Mouse (Mus musculus): Measurements from ENCODE around the gene Avpi1. TPM values are rescaled to one million over a fixed set of nuclear protein-coding genes. Genes with fewer than 3 reads are reported as not detected.

Gene Avpi1
- polyA plus RNA-seq, 1 experiment from 2014 or later, result 64.4 TPM

DNA sequence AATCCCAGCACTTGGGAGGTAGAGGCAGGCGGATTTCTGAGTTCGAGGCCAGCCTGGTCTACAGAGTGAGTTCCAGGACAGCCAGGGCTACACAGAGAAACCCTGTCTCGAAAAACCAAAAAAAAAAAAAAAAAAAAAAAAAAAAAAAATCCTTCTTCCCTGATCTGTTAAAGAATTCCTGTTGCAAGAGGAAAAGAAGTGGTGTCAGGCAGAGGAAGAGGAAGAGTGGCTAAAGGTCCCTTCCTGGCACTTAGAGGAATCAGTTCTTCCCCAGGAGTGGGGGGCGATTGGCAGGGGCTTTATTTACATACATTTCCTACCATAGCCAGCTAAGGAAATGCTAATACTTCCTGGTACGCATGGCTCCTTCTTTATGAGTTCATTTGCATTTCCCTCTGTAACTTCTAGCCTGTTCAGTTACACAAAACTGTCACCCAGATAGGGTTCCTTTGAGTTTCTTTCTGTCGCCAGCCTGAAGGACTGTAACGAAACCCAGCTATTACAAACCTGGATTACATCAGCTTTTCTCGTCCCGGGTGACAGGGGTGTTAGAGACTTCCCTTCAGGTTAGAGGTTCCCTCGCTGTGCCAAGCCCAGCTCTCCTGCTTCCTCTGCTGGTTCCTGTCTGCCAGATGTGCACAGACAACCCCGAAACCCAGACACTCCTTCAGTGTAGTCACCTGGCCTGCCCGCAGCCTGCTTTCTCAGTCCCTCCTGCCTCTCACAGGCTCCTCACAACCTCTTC is 28.8 kb upstream of the Avpi1 start:
- peaks cover 12% of the 10 kb centered on the region for H3K4me1 ChIP-seq
- H3K27me3 ChIP-seq, result no peaks in the 10 kb centered on the region
- no peak overlapping the region for H3K4me3 ChIP-seq
- WGBS, result 51% methylated on average over 12 of the region's 12 CpGs
- no peaks in the 10 kb centered on the region for H3K36me3 ChIP-seq
- H3K27ac ChIP-seq, result peak overlapping the region; percentile 47
- no peak overlapping the region for H3K4me2 ChIP-seq
- no peak; the same call in 1 of the 2 replicates for ATAC-seq (ENCODE audit: borderline replicate concordance, extremely low read depth, low FRiP score, low TSS enrichment)
- H3K9ac ChIP-seq, result no peak overlapping the region
- H3K9me3 ChIP-seq, result no peaks in the 10 kb centered on the region

DNA sequence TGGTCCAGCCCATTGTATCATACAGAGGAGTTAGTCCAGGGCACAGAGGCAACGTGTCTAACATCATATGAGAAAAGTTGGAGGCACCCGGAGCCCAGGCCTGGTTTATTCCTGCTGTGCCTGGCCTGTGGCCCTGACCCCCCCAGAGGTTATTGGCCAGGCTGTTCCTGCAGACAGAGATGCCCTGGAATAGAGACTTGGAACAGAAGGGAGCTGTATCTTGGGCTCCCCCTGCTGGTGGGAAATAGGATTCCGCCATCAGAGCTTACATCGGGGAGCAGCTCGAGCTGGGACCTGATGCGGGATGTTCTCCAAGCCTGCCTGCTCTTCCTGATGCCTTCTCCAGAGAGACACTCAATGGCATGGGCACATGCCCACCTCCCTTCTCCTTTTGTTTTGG is 23.1 kb upstream of the Avpi1 start:
- Histone ChIP-seq H3K27ac (no peak overlapping the region), H3K9ac (no peak overlapping the region), H3K27me3 (no peaks in the 10 kb centered on the region), H3K4me3 (no peak overlapping the region), H3K4me1 (peaks cover 41% of the 10 kb centered on the region), H3K9me3 (no peaks in the 10 kb centered on the region), H3K4me2 (no peak overlapping the region), H3K36me3 (peaks cover 6% of the 10 kb centered on the region; the same call in 1 of the 2 replicates)
- no peak for ATAC-seq (ENCODE audit: borderline replicate concordance, extremely low read depth, low FRiP score, low TSS enrichment)
- 5% methylated on average over 6 of the region's 6 CpGs for WGBS

DNA sequence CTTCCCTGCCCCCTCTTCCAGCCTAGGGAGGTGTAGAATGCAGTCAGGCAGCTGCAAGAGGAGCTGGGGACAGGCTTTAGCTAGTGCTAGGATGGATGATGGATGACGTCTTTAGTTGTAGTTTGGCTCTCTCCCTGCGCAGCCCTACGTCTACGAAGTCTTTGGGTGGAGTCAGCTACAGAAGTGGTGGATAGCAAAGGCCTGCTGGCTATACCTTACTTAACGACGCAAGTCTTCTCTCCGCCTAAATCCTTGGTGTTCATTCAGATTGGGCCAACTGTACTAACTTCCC is 19.7 kb upstream of the Avpi1 start:
- H3K27me3 ChIP-seq, result no peaks in the 10 kb centered on the region
- H3K27ac ChIP-seq, result peak overlapping the region; percentile 96
- H3K36me3 ChIP-seq, result peaks cover 6% of the 10 kb centered on the region; the same call in 1 of the 2 replicates
- peak; percentile 63; the same call in 1 of the 2 replicates for ATAC-seq (ENCODE audit: borderline replicate concordance, extremely low read depth, low FRiP score, low TSS enrichment)
- peak overlapping the region; percentile 87 for H3K9ac ChIP-seq
- peak overlapping the region; percentile 89 for H3K4me2 ChIP-seq
- peaks cover 70% of the 10 kb centered on the region for H3K4me1 ChIP-seq
- peak overlapping the region; percentile 64 for H3K4me3 ChIP-seq
- no peaks in the 10 kb centered on the region for H3K9me3 ChIP-seq
- 10% methylated on average over 7 of the region's 7 CpGs for WGBS

DNA sequence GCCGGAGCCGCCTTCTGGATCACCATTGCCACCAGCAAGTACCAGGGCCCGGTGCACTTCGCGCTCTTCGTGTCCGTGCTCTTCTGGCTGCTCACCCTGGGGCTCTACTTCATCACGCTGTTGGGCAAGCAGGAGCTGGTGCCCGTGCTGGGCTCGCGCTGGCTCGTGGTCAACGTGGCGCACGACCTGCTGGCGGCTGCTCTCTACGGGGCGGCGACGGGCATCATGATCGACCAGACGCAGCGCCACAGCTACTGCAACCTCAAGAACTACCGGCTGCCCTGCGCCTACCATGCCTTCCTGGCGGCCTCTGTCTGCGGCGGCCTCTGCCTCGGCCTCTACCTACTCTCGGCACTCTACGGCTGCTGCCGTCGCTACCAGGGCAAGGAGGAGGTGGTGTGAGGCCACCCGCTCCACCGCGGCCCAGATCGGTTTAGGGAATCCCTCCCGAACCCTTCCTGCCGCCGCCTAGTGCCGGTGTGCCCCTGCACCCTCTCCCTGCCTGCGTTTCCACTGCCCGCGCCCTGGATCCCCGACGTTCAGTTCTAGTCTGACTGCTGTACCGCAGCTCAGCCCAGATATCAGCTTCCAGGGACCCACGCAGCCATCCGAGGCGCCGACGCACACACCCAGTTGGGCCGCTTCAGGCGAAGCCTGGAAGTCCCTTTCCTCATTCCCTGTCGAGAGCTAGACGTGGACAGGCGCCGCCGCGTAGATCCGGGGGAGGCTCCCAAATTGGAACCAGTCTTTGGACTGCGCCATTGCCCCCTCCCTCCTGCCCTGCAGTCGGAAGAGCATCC is 19.1 kb upstream of the Avpi1 start:
- H3K36me3 ChIP-seq, result peaks cover 6% of the 10 kb centered on the region; the same call in 1 of the 2 replicates
- H3K27ac ChIP-seq, result peak overlapping the region; percentile 96
- H3K4me2 ChIP-seq, result peak overlapping the region; percentile 89
- peak overlapping the region; percentile 87 for H3K9ac ChIP-seq
- ATAC-seq (ENCODE audit: borderline replicate concordance, extremely low read depth, low FRiP score, low TSS enrichment), result peak; percentile 12
- H3K4me1 ChIP-seq, result peaks cover 70% of the 10 kb centered on the region
- H3K27me3 ChIP-seq, result no peaks in the 10 kb centered on the region
- peak overlapping the region; percentile 64 for H3K4me3 ChIP-seq
- H3K9me3 ChIP-seq, result no peaks in the 10 kb centered on the region
- under 1% methylated on average over 54 of the region's 63 CpGs for WGBS

DNA sequence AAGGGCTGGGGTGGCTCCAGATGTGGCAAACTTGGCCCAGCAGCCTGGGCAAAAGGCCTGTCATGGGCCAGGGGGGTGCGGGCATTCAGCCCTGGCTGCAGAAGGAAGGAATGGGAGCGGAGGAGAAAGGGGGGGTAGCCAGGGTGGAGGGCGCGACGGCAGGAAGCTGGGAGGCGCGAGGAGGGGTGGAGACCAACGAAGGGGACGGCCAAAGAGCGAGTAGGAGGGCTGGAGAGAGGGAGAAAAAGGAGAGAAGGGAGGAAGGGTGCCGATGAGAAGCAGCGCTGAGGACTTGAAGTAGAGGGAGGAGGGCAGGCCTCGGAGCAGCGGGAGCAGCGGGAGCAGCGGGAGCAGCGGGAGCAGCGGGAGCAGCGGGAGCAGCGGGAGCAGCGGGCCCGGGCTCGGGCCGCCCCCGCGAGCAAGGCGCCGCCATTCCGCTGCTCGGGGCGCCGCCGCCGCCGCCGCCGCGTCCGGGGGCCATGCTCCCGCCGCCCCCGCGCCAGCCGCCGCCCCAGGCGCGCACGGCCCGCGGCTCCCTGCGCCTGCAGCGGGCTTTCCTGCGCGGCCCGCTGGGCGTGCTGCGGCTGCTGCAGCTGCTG is 18.4 kb upstream of the Avpi1 start, which contains the start of gene Marveld1:
Gene Marveld1, plus strand, starts transcription at position 231 of the 599 bp plus-strand sequence.
- under 1% methylated on average over 30 of the region's 57 CpGs for WGBS
- ATAC-seq (ENCODE audit: borderline replicate concordance, extremely low read depth, low FRiP score, low TSS enrichment), result peak; percentile 77

DNA sequence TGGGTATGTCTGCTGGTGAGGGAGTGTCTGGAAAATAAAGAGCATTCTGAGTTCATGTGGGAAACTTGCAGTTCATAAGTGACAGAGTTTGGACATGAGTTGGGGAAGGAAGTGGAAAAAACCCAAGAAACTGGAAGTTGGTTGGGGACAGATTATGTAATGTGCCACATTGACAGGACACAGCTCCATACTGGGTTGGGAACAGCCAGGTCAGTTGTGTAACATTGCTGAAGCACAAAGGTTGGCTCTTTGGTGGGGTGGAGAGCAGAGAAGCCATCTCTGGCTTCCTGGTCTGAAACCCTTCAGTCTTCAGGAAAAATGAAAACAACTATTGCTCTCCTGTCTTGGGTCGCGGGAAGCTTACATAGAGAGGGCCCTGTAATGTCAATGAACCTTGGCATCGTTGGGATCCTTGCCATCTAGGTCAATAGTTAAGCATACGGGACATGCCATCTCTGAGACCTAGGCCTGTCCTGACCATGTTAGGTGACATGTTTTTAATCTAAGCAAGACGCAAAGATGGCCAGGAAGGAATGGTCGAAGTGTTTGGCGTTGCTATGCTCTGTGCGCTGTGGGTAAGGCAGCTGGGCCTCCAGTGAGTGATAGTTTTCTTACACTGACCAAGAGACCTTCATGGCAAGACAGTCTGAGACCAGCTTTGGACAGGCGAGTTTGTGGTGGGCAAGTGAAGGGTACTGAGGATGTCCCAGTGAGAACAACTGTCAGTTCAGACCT is 17.6 kb upstream of the Avpi1 start:
- peak overlapping the region; percentile 87; the same call in 1 of the 2 replicates for H3K9ac ChIP-seq
- 85% methylated on average over 9 of the region's 9 CpGs for WGBS
- no peaks in the 10 kb centered on the region for H3K9me3 ChIP-seq
- H3K36me3 ChIP-seq, result peaks cover 6% of the 10 kb centered on the region; the same call in 1 of the 2 replicates
- H3K4me2 ChIP-seq, result peak overlapping the region; percentile 89
- peaks cover 63% of the 10 kb centered on the region for H3K4me1 ChIP-seq
- no peaks in the 10 kb centered on the region for H3K27me3 ChIP-seq
- ATAC-seq (ENCODE audit: borderline replicate concordance, extremely low read depth, low FRiP score, low TSS enrichment), result no peak
- peak overlapping the region; percentile 64; the same call in 1 of the 2 replicates for H3K4me3 ChIP-seq
- H3K27ac ChIP-seq, result peak overlapping the region; percentile 96

More for the DNA sequence above, 18.4 kb upstream of the Avpi1 start, which contains the start of gene Marveld1:
- peak within 1 kb of the TSS; percentile 87 for H3K9ac ChIP-seq
- peaks cover 70% of the 10 kb centered on the region for H3K4me1 ChIP-seq
- H3K4me2 ChIP-seq, result peak within 1 kb of the TSS; percentile 89
- H3K36me3 ChIP-seq, result peaks cover 6% of the 10 kb centered on the region; the same call in 1 of the 2 replicates
- H3K27ac ChIP-seq, result peak within 1 kb of the TSS; percentile 96
- peak within 1 kb of the TSS; percentile 64 for H3K4me3 ChIP-seq
- H3K9me3 ChIP-seq, result no peaks in the 10 kb centered on the region
- no peaks in the 10 kb centered on the region for H3K27me3 ChIP-seq

DNA sequence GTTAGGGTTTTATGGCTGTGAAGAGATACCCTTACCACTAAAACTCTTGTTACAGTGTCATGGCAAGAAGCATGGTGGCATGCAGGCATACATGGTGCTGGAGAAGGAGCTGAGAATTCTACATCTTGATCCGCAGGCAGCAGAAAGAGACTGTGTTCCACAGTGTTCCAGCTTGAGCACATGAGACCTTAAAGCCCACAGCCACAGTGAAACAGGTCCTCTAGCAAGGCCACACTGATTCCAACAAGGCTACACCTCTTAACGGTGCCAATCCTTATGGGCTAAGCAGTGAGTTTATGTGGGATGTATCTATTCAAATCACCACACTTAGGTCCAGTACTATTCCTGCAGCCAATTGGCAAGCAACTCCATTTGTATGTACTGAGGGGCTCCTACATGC is 16.9 kb upstream of the Avpi1 start:
- Histone ChIP-seq H3K4me2 (no peak overlapping the region), H3K4me1 (peaks cover 55% of the 10 kb centered on the region), H3K27me3 (no peaks in the 10 kb centered on the region), H3K9ac (no peak overlapping the region), H3K4me3 (no peak overlapping the region), H3K36me3 (no peaks in the 10 kb centered on the region), H3K27ac (peak overlapping the region; percentile 75), H3K9me3 (no peaks in the 10 kb centered on the region)
- 89% methylated on average over 2 of the region's 2 CpGs for WGBS
- ATAC-seq (ENCODE audit: borderline replicate concordance, extremely low read depth, low FRiP score, low TSS enrichment), result no peak

DNA sequence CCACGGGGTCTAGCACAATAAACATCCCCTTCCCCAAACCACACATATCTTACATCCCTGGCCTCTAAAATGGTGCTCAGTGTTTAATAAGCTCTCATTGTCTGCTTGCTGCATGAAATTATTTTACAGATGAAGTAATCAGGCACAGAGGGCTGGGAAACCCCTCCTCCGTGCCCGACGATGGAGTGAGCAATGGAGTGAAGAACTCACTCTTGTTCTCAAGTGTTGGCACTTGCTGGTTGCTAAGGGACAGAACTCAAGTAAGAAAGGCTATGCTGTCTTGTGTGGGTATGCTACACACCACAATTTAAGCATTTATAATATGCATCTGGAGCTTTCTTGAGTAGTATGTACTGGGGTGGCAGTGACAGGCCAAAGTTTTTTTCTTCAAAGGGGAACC is 16.4 kb upstream of the Avpi1 start:
- no peak overlapping the region for H3K9ac ChIP-seq
- H3K4me1 ChIP-seq, result peaks cover 50% of the 10 kb centered on the region
- H3K4me2 ChIP-seq, result 0 out of 2 replicates have a peak overlapping the region, but pooled peaks have one; percentile 5
- 38% methylated on average over 4 of the region's 4 CpGs for WGBS
- H3K27me3 ChIP-seq, result no peaks in the 10 kb centered on the region
- ATAC-seq (ENCODE audit: borderline replicate concordance, extremely low read depth, low FRiP score, low TSS enrichment), result no peak
- no peak overlapping the region for H3K4me3 ChIP-seq
- H3K36me3 ChIP-seq, result no peaks in the 10 kb centered on the region
- no peaks in the 10 kb centered on the region for H3K9me3 ChIP-seq
- H3K27ac ChIP-seq, result peak overlapping the region; percentile 75

DNA sequence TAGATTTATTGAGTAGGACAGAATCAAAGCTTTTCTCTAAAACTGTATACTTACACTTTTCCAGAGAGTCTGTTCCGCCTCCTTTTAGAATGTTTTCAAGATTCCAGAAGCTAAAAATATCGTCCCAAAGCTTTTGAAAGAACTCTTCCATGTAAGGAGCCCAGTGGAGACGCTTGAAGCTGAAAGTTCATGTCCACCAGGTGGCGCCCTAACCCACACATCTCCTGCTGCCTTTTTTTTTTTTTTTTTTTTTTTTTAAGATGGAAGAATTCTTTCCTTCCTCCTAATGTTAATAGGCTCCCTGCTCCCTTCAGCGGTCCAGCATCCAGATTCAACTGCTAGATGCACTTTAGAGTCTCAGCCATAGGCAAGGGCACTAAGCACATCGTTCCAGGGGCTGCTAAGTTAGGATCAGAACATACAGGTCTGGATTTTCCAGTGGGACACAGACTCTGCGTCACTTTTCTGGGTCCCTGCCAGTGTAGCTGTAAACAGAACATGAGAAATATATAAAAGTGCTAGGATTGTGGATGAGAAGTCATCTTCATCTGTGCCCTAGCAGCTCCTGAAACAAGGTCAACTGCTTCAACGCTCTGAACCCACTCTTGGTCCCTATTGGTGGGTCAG is 15.8 kb upstream of the Avpi1 start:
- no peaks in the 10 kb centered on the region for H3K36me3 ChIP-seq
- no peak for ATAC-seq (ENCODE audit: borderline replicate concordance, extremely low read depth, low FRiP score, low TSS enrichment)
- no peaks in the 10 kb centered on the region for H3K27me3 ChIP-seq
- peaks cover 45% of the 10 kb centered on the region for H3K4me1 ChIP-seq
- H3K4me2 ChIP-seq, result 0 out of 2 replicates have a peak overlapping the region, but pooled peaks have one; percentile 5
- WGBS, result 19% methylated on average over 8 of the region's 8 CpGs
- H3K9ac ChIP-seq, result no peak overlapping the region; the same call in 1 of the 2 replicates
- H3K27ac ChIP-seq, result peak overlapping the region; percentile 75
- H3K9me3 ChIP-seq, result no peaks in the 10 kb centered on the region
- H3K4me3 ChIP-seq, result no peak overlapping the region

DNA sequence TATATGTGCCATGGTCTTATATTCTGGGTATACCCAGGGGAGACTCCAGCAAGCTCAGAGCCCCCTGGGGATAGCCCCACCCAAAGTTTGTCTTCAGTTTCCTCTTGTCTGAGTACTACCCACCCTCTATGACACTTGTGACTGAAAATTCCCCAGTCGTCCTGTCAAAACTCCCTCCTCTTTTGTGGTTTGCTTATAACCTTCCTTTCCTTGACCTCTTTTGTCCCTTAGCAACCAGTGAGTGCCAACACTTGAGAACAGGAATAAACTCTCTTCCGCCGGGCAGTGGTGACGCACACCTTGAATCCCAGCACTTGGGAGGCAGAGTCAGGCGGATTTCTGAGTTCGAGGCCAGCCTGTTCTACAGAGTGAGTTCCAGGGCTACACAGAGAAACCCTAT is 15.2 kb upstream of the Avpi1 start:
- no peaks in the 10 kb centered on the region for H3K36me3 ChIP-seq
- no peak overlapping the region; the same call in 1 of the 2 replicates for H3K9ac ChIP-seq
- peaks cover 39% of the 10 kb centered on the region for H3K4me1 ChIP-seq
- H3K27ac ChIP-seq, result peak overlapping the region; percentile 75; the same call in 1 of the 2 replicates
- no peak for ATAC-seq (ENCODE audit: borderline replicate concordance, extremely low read depth, low FRiP score, low TSS enrichment)
- WGBS, result 36% methylated on average over 6 of the region's 6 CpGs
- H3K4me3 ChIP-seq, result no peak overlapping the region
- H3K27me3 ChIP-seq, result no peaks in the 10 kb centered on the region
- H3K9me3 ChIP-seq, result no peaks in the 10 kb centered on the region
- no peak overlapping the region for H3K4me2 ChIP-seq

DNA sequence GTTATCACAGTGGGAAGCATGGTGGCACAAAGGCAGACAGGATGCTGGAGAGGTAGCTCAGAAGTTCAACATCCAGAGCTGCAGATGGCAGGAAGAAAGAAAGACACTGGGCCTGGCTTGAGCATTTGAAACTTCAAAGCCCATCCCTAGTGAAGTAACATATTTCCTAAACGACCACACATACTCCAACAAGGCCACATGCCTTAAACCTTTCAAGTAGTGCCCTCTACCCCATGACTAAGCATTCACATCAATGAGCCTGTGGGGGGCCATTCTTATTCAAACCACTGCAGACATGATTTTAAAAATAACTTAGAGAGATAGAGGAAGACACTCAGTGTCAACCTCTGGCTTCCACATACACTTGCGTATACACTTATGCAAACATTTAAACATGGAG is 13.9 kb upstream of the Avpi1 start:
- H3K4me2 ChIP-seq, result no peak overlapping the region
- H3K4me1 ChIP-seq, result peaks cover 30% of the 10 kb centered on the region
- H3K36me3 ChIP-seq, result no peaks in the 10 kb centered on the region
- ATAC-seq (ENCODE audit: borderline replicate concordance, extremely low read depth, low FRiP score, low TSS enrichment), result no peak
- H3K9ac ChIP-seq, result no peak overlapping the region
- no peak overlapping the region for H3K27ac ChIP-seq
- H3K4me3 ChIP-seq, result no peak overlapping the region
- no peaks in the 10 kb centered on the region for H3K9me3 ChIP-seq
- H3K27me3 ChIP-seq, result no peaks in the 10 kb centered on the region
- WGBS, result 74% methylated on average over 2 of the region's 2 CpGs
